Mouse (Mus musculus) NIH3T3 (cell line): ENCODE measurements around the gene Btbd35f24.
"Not testable (repeated sequence)": the region's sequence is repeated elsewhere in the genome, so short reads cannot be mapped to it uniquely, and the experiment has no call there.

Experiments used
- DNase-seq: peaks from one replicate; pipeline ENCODE4 v3.0.0-alpha.2; 2012; ENCODE audit warnings: low read depth

Btbd35f24 gene

DNA sequence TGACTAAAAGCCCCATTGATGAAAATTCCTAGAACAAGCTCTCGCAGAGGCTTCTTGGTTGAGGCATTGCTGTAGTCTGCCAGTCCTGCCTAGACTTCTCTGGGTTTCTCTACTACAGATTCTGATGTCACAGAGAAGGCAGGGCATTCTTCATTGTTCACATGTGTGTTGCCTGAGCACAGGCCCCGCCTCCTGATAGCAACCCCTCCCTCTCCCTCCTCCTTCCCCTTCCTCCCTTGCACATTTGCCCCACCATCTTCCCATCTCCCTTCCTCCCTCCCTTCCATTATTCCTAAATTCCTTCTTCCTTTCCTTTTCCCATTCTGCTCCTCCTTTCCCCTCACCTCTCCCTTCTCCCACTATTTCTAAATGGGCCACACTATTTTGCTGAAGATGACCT, at the start of gene Btbd35f24:
Gene Btbd35f24 (minus strand): TSS at position 101 of the 400 bp plus-strand sequence.
- DNase-seq = not testable (repeated sequence)
